Mouse (Mus musculus) neutrophil, adult 5-6 weeks (primary cell): ENCODE data around the gene Plxna4. TPM values are rescaled to one million over a fixed set of nuclear protein-coding genes. Genes with fewer than 3 reads are reported as not detected.

Source experiments
- ATAC-seq: fragments of 151-379, 151-347 bp; 2 replicates; pipeline ENCODE4 v1.8.0; 2017; ENCODE audit warnings: mild to moderate bottlenecking, moderate TSS enrichment; ENCODE audit not compliant: insufficient number of reproducible peaks, poor library complexity, low FRiP score, severe bottlenecking; ENCODE audit errors: extremely low read depth
- total RNA-seq: library from RNA; stranded (forward); fragments of 200-1000 nt; gene quantifications from 2 replicates; pipeline ENCODE4 v1.2.3, GENCODE M21; 2017

The Plxna4 gene
- total RNA-seq, 1 experiment from 2014 or later, result 0.81 TPM

DNA sequence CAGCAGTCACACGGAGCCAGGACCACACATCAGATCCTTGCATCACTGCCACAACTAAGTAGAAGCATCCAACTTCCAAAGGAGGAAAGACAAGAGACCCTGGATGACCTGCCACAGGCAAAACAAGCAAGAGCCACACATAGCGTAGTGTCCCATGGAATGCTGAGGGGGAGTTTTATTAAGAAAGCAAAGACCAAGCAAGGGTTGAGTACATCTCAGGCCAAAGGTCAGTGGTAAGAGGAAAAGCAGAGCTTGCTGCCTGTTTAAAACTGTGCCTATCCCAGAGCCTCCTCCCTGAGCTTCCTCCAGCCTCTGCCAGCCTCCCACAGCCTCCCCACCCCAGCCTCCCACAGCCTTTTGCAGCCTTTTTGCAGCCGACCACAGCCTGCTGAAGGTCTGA, 100.9 kb downstream of the Plxna4 start:
- no peak for ATAC-seq

DNA sequence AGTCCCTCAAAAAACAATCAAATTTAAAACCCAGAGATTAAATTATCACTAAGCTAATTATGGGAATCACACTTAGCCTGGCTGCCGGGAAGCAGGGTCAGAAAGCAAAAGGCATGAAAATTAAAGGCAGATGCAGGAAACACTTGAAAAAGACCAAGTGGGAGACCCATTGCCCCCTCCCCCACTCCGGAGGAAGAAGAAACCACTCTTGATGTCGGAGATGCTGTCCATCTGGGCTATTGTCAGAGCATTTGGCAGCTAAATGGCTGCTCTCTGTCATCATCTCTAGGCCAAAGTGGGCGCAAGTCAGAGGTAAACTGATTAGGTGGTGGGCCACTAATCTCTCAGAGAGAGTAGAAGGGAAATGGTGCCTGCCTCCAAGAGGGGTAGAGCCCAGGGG, 105.5 kb downstream of the Plxna4 start:
- ATAC-seq, result no peak

DNA sequence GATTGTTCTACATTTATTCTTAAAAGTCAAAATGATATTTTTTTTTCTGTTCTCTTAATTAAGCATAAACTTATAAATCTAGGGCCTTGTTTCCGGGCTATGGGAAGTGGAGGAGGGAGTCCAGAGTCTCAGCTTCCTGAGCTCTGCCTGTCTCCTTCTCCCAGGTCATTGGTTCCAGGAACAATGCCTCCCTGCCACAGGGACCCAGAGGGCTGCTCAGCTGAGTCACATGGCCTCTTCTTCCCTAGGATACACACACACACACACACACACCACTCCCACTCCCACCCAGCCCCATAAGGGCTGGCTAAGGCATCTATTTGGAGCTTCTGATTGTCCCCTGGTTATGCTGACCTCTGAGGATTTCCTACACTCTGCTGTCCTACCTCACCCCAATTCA, 107.3 kb downstream of the Plxna4 start:
- no peak for ATAC-seq

DNA sequence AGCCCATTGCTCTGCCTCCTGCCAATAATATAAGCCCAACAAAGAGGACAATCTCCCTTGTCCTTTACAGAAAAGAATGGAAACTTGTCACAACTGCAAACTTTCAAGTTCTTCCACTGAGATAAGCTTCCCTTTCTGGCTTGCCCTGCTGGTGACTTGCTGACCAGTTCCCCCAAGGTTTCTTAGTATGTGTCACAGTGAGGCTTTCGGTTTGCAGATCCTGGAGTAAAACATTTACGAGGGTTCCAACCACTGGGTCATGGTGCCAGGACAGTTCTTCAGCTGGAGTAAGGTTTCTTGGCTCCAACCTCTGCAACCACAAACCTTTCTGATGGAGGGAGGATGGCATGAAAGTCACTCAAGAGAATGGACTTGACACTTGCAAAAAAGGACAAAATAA, 108.2 kb downstream of the Plxna4 start:
- ATAC-seq, result no peak

DNA sequence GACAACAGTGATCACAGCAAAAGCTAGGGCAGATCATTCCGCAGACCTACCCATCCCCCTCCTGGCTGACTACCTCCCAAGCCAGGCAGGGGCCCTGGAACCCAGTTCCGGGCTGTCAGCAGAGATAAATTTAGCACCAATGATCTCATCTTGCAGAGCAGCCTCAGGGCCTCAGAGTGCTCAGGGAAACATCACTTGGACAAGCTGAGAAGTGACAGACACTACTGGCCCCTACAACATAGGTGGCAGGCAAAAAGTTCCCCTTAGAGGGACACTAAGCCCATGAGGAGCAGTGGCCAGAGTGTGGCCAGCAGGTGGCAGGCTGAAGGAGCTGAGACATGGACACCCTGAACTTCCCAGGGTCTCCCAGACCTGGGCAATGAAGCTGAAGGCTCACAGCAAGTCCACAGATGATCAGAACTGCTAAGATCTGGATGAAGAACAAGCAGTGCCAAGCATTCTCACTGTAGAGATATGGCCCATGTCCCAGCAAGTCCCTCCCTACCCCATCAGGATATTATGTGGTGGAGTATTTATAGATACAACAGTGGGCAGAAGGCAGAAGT, 108.7 kb downstream of the Plxna4 start:
- ATAC-seq, result no peak

DNA sequence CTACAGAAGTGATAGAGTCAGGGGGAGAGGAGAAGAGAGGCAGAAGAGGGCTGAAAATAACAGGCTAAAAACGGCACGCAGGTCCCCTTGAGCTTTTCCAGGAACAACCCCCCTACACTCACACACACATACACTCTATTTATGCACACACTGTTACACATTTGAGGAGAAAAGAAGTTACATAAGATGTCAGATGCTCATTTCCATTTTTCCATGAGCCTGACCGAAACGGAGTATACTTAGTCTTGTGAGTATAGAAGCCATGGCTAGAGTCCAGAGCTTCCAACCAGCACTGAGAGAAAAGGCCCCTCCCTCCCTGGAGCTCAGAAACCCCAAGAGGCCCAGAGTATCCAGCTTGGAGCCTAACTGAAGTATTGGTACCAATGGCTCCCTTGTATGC, 112.0 kb downstream of the Plxna4 start:
- no peak for ATAC-seq

DNA sequence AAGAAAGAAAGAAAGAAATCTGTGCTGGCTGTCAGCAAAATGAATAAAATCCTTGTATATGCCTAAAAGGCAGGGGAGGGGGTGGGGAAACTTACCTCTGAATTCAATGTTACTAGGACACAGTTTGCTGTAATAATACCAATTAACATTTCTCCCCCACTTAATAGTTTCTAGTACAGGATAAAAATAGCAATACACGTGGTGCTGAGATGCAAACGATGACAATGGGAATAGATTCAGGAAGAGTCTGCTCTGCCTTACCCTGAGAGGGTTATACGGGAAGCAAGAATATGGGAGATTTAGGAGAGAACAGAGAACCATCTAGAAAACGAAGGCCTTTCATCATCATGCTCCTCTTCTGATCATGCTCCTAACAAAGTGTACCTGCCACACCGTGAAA, 115.9 kb downstream of the Plxna4 start:
- ATAC-seq, result no peak

DNA sequence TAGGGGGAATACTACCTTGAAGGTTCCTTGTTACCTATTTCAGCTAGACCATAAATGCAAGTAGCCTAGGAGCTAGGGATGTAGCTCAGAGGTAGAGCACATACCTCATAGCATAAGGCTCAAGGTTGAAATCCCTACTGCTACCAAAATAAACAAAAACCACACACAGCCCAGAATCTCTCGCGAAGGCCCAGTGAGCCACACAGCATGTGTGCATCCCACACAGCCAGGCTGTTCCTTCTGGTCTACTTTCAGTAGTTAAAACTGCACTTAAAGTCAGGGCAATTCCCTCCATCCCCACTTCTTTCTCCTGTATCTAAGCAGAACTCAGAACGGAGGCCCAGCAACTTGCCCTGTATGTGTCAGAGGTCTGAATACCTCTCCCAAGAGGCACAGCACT, 116.4 kb downstream of the Plxna4 start:
- no peak for ATAC-seq

DNA sequence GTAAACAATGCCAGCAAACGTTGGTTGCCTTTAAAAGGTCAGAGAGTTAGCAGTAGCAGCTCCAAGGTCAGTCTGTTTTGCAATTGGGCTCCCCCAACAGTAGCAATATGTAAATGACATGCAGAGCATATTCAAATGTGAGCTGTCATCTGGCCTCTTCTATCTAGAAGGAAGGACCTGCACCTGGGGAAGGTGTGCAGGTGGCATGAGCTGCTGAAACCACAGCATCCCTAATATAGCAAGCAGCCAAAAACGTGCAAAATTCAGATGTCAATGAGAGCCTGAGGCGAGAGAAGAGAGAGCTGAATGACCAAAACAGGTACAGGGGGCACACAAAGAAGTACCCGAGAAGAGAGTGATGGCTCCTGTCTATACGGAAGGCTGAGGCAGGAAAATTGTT, 118.8 kb downstream of the Plxna4 start:
- no peak for ATAC-seq

DNA sequence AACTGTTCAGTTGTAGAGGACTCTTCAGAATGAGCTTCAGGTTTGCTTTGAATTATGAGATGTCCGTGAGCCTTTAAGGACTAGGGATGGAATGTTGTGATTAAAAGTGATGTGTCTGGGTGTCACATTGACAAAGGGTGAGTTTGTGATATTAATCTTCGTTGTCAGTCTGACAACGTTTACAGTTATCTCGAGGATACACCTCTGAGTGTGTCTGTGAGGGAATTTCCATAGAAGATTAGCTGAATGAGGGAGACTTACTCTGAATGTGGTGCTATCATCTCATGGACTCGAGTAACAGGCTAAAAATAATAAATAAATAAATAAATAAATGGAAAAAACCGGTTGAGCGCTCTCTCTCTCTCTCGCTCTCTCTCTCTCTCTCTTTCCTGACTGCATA, 122.9 kb downstream of the Plxna4 start:
- no peak for ATAC-seq

DNA sequence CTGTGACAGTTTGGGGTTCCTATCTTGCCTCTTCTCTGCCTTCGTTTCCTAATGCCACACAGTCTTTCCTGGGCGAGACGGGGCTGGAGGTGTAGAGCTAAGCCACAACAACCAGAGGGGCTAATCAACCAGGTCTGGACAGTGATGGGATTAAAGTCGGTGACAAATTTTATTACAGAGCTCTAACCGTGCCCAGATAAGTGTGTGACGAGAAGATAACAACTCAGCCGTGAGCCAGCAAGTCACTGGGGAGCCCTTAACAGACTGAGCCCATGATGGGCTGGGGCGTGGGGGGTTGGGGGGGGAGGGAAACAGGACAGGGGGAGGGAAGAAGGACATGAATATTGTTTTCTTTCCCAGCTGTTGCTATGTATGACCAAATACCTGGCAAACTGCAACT, 123.4 kb downstream of the Plxna4 start:
- no peak for ATAC-seq

DNA sequence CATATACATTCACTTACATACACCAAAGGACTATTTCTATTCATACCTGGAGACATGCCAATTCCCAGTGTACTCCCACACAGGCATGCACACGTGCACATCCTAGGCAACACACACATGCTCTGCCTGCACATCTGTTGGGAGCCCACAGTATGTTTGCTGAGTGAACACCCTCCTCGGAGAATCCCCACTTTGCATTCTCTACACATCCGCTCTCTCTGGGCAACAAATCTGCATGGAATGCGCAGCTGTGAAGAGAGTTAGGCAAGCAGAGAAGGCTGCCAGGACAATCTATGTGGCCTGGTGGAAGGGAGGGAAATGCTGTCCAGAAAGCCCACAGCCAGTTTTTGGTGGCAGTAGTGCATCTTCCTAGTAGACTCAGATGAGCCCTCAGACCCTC, 123.9 kb downstream of the Plxna4 start:
- ATAC-seq, result no peak

DNA sequence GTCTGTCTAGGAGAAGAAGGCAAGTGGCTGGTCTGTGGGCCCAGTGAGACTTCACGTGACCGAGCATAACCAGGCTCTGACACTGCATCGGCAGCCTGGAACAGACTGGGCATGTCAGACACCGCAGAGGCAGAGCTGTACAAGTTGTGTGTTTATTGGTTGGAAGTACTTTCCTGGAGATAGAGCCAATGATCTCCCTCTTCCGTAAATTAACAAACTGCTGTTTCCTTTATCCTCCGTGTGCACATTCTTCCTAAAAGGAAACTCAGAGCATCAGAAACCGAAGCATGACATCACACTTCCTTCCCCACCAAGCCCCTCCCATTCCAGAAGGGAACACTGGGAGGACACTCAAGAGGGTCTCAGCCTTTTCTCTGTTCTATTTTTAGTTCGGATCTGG, 127.6 kb downstream of the Plxna4 start:
- no peak for ATAC-seq

DNA sequence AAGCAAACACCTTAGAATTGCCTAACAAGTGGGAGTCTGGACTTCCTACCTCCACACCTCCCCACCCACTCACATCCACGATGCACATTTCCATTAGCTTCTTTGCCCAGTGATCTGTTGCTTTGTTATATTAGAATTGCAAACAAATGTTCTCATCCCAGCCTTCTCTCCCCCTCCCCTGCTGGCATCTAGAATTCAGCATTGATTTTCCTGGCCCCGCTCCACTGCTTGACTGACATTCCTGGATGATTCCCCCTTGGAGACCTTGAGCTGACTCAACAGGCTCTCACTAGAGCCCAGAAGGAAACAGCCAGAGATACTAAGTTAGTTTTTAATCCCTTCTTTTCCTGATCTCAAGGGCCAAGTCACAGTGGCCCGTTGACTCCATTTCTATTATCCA, 131.4 kb downstream of the Plxna4 start:
- ATAC-seq, result no peak

DNA sequence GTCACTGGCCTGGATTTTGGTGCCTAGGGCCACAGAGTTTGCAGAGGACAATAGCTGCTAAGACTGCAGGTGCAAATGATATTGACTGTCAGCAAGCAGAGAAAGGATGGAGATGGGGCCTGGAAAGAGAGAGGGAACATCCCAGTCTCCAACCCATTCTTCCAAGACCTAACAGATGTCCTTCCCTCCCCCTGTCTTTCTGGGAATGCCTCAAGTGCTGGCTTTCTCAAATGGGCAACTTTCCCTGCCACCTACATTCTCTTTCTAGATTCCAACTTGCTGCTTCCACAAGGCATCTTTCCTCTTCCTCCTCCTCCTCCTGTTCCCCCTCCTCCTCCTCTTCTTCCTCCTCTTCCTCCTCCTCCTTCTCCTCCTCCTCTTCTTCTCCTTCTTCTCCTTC, 136.1 kb downstream of the Plxna4 start:
- ATAC-seq, result no peak

DNA sequence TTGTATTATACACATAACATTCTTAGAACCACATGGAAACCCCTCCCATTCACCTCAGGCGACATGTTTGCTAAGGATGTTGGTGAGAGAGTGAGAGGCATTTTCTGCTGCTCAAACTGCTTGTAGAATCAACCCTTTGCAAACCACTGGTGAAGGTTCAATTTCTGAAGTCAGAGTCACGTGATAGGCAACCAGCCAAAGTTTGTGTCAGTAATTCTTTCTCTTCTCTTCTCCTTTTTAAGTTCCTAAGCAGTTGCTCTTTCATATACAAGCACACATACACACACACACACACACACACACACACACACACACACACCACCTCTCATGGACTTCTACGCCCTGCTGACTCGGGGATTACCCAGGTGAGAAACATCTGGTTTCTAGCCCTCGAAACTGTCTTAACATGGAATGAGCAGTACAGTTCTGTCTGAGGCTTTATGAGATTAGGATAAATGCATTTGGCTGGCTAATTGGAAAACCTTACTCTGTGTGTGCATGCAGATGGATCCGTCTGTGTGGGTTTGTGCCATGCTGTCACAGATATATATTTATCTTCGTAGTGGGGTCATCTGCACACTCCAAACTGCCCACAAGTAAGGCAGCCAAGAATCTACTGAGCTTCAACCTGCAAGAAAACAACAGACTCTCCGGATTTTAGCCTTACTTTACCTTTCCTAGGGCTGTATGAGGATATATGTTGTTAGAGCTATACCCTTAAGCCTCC, 138.6 kb downstream of the Plxna4 start:
- no peak for ATAC-seq

DNA sequence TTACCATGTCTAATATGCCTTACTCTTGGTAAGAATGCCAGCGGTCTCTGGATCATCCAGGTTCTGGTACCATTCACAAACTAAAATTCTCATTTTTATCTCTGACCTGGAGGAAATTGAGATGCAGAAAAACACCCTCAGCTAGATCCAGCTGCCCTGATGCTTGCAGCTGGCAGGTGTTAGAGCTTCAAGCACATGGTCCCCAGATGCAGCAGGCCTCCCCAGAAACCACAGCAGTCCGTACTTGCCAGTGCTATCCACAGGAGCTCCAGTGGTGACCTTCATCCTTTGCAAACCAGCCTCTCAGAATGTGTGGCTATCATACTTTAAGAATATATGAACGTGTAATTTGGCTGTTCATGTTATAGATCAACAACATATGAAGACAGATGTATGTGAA, 139.2 kb downstream of the Plxna4 start:
- ATAC-seq, result no peak

DNA sequence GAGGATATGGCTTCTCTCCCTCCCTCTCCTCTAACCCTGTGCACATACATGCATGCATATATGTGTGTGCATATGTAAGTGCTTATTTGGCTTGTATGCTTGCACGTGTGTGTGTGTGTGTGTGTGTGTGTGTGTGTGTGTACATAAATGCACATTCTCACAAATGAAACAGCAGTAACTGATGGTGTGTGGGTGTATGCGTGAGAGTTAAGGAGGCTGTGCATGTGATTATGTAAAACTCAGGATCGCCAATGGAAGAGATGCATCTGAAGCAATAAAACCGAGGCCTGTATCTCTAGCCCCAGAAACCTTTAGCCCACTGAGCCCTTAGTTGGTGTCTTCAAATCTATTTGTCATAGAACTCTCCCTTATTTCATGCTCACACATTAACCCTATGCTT, 141.7 kb downstream of the Plxna4 start:
- no peak for ATAC-seq

DNA sequence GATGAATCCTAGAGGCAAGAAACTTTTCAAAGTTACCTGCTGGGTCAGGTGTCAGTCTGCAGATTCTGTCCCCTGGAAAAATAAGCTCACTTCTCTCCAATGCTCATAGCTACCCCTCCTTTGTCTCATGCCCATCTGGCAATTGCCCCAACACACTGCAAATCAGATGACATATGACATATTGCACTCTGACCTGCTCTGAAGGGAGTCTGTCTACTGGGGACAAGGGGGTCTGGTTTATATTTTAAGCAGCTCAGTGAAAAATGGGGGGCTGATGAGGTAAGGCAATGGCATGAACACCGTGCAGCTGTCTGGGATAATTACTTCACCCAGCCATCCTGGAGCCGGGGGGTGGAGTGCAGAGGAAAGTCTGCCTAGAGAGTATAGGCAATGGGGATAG, 142.7 kb downstream of the Plxna4 start:
- no peak for ATAC-seq

DNA sequence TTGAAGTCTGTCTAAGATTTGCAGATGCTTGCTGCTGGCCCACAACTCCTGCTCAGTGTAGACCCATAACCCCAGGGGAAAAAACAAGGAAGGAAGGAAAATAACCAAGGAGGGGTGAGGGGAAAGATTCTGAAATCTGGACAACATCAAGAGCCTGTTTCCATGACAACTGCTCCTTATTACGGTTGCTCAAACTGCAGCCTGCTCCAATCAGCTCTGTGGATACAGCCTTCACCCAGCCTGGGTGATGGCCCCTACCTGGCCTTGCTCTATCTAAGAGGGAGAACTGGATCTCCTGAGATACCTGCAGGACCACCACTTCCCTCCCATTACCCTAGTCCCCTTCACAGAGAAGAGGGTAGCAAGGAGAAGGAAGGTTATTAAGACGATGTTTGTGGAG, 143.6 kb downstream of the Plxna4 start:
- no peak for ATAC-seq

DNA sequence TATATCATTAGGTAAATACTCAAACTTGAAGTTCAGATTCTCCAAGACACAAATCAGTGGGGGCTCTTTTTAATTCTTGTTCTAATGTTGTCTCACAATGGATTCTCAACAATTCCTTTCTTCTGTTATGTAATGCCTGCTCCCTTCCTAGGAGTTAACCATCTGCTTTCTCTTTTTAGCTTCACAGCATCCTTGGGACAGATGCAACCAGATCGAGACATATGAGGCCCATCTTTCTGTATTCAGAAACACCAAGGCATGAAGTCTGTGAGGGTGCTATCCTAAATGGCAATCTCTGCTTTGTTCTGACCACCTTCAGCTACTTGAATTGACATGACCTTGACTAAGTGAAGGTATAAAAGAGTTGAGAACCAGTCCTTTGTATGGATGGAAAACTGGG, 144.3 kb downstream of the Plxna4 start:
- no peak for ATAC-seq
